Mouse (Mus musculus) T-cell, adult 2 months (primary cell): ENCODE data around the gene Rhot2.

ENCODE experiments used
- DNase-seq: peaks from one replicate; pipeline ENCODE4 v3.0.0; 2022; ENCODE audit warnings: low spot score

Rhot2 gene

GRCm38 (mm10) chr17:25841117-25841880 is 3.4 kb downstream of the Rhot2 start, which contains the start of gene Gm20683:
TSS of gene Gm20683 (minus strand) at chr17:25841763.
- no peak for DNase-seq

- no peak for DNase-seq
Observed at GRCm38 (mm10) chr17:25840519-25840918, 4.1 kb downstream of the Rhot2 start.

DNA sequence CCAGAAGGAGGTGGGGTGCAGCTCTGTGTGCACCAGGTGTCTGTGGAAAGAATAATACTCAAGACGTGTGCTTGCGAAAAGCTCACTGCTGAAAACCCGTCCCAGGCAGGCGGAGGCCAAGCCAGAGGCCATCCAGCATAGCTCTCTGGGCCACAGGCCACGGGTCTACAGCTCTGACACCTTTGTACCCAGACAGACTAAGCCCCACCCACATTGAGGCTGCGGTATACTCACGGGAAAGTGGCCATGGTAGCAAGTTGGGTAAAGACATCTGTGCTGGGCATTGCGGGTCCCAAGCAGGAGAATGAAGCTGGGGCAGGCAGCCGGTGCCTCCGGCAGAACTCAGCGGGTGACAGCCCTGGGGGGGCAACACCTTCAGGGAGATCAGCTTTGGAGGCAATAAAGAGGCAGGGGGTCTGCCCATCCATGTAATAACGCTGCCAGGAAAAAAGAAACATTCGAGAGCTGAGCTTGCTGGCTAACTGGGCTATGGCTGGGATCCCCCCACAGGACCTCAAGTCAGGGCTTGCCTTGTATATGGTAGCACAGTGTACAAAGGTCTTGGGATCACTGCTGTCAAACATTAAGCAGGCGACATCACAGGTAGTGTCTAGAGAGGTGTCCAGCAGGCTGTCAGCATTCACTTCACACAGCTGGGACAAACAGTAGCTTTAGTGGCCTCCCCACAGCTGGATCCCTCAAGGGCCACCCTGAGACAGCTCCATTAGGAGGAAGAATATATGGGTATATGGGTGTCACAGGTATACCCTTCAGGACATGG is 5.0 kb downstream of the Rhot2 start:
- DNase-seq: no peak

GRCm38 (mm10) chr17:25838904-25839303 is 5.7 kb downstream of the Rhot2 start:
- DNase-seq: no peak

DNA sequence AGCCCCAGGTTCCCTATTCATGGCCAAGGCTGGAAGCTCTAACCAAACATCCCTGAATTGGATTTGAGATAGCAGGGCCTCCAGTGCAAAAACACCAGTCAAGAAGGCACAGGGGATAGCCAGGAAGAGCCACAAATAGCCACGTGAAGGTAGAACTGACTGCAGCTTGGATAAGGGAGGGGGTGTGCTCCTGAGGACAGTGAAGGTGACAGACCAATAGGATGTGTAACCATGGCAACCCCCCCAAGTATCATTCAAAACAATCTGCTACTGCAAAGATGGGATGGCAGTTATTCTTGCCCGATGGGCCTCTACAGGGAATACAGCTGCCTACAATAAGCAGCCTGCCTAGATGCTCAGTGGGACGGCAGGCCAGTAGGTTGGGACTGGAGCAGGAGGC is 7.1 kb downstream of the Rhot2 start:
- DNase-seq: no peak

GRCm38 (mm10) chr17:25837076-25837410 is 7.6 kb downstream of the Rhot2 start, which contains the start of gene Rhbdl1:
TSS of gene Rhbdl1 (minus strand) at chr17:25837295.
- DNase-seq: peak; percentile 58

DNA sequence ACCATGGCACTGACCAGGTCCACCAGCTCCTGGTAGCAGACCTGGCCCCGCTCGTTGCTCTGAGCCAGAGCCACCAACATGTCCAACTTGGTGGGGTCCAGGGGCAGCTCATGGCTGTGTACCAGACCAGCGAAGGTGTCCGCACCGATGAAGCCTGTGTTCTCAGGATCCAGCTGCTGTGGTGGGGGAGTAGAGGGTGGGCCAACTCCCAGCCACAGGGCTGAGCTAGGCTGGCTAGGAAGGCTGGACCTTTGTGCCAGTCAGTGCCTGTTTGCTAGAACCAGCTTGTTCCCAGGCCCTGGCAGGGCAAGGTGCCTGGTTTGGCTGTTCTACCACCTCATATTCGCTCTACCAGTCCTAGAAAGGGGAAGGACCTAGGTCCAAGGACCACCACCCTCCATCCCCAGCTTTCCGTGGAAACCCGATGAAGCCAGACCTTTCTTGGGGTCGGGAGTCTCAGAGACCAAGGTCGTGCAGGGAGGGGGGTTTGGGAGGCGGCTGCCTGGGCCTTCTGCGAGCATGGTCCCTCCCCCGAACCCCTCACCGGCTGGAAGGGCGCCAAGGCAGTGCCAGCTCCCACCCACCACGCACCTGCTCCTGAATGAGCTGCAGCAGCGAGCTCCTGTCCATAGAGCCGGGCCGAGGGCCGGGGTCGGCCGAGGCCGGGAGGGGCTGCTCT is 8.1 kb downstream of the Rhot2 start:
- no peak for DNase-seq

DNA sequence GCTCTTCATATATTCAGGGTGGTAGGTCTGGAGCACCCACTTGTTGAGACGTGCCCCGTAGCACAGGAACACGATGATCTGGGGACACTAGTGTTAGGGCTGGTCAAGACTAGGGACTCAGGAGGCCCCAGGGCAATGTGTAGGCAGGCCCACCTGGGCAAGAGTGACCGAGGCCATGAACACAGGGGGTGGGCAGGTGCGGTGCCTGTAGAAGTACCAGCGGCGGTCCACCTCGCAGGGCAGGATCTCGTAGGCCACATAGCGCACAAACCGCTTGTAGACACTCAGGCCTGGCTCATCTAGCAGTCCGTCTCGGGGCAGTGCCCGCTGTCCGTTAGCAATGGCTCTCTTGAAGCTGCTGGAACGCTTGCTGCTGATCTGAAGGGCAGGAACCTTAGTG is 8.8 kb downstream of the Rhot2 start:
- no peak for DNase-seq

DNA sequence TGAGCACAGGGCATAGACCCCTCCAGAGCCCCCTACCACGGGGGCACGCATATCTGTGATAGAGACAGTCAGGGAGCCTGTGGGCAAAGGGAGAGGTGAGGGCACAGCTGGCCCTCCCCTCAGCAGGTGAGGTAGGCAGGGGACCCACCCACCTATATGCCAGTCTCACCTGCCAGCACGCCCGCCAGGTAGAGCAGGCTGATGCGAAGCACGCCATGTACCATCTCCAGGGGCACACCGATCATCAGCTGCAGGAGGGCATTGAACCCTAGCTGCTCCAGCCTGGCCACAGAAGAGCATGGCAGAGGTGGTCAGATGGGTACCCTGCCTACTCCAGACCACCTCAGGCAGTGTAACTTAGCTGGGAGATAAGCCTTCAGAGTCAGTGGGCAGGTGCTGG is 9.3 kb downstream of the Rhot2 start:
- DNase-seq: no peak

GRCm38 (mm10) chr17:25834595-25835222 is 9.9 kb downstream of the Rhot2 start:
- no peak for DNase-seq

DNA sequence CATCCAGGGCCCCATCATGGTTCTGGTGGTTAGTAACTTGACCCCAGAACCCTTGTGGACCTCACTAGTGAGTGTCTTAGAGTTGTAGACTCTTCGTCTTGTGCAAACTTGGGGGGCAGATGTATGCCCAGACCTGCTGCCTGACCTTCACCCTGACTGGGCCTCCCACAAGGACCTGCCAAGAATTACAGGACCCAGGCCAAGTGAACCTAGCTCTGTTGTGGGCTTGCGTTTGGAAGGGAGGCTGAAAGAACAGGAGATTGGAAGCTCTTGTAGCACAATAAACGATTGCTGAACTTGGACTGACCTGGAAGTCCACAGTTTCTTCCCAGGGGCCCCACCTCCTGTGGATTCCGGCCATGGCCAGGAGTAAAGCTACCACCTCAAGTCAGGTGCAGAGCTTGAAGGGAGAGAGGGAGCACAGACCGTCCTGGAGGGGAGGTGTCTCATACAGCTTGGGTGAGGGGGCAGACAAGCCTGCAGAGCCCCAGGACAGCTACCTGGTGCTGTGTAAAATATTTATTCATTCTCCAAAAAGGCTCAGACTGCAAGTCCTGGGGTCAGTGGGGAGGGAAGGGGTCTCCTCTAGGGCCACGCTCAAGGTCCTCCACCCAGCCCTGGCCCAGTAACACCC is 10.6 kb downstream of the Rhot2 start:
- DNase-seq: no peak

DNA sequence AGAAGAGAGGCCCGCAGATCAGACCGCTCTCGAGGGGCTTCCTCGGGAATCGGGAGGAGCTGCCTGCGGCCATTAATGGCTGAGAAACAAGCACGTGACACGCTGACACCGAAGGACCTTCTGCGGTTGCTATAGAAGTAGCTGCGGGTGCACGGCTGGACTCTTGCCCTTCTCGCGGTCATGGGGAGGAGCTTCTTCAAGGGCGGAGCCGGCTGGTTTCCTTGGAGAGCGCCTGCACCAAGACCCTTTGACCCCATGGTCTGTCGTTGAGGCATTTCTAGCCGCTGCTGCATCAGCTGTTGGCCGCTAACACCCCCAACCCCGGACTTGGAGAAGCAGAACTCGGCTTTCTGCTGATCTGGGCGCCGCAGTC is 11.4 kb downstream of the Rhot2 start, which contains the start of gene Stub1:
Gene Stub1 (minus strand): TSS at position 114 of the 373 bp plus-strand sequence.
- DNase-seq: no peak

DNA sequence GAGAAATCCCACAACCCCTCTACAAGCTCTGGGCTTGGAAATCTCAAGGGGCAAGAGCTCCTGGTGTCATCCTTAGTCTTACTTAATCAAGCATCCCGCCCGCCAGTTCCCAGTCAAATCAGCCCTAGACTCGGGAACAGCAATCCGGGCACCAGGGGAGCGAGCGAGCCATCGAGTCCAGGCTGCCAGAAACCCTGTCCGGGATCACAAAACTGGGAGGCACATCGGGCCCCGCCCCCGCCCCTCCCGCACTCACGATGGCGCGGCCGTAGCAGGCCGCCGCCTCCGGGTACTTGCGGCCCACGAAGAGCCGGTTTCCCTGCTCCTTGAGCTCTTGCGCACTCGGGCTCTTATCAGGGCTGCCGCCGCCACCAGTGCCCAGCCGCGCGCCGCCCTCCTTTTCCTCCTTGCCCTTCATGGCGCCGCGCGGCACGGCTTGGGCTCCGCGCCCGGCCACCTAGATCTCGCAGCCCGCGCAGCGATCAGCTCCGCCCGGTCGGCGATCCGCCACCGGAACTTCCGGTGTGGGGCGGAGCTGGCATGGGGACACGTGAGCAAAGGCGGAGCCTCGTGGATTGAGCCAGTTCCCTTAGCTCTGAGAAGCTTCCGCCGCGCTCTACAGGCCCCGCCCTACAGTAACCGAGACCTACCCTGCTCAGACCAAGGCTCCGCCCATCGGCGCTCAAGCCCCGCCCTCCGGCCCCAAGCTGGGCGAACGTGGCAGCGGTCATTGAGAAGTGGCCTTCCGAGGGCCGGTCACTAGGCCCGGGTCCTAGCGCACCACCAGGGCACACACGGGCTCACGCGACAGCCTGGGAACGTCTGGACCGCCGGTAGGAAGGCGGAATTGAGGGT is 12.0 kb downstream of the Rhot2 start:
- peak; percentile 97 for DNase-seq

DNA sequence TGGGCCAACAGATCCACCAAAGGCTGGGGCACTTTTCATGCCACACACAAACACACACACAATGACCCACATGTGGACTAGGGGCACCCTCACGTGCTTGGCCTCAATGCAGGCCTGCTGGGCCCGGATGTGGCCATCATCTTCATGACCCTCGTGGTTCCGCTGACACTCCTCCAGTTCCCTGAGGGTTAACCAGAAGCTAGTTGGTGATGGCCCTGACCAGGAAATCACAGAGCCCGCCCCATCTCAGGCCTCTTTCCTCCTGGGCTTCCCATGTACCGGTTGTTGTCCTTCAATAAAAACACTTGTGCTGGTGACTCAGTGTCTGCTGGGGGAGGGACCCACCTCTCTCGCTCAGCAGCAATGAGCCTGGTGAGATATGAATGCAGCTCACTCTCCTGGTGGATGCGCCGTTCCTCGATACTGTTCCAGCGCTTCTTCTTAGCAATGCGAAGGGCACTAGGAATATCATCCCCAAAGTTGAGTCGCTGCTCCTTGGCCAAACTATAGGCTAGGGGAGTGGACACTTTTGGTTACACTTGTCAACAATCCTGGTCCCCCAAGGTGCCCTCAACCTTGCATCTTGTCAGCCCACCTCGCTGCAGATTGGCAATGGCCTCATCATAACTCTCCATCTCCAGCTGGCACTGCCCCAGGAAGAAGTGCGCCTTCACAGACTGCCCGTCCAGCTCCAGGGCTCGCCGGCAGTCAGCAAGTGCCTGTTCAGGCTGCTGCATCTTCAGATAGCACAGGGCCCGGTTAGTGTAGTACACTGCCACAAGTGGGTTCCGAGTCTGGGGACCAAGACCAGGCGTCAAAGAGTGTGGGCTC is 13.0 kb downstream of the Rhot2 start:
- DNase-seq: no peak

DNA sequence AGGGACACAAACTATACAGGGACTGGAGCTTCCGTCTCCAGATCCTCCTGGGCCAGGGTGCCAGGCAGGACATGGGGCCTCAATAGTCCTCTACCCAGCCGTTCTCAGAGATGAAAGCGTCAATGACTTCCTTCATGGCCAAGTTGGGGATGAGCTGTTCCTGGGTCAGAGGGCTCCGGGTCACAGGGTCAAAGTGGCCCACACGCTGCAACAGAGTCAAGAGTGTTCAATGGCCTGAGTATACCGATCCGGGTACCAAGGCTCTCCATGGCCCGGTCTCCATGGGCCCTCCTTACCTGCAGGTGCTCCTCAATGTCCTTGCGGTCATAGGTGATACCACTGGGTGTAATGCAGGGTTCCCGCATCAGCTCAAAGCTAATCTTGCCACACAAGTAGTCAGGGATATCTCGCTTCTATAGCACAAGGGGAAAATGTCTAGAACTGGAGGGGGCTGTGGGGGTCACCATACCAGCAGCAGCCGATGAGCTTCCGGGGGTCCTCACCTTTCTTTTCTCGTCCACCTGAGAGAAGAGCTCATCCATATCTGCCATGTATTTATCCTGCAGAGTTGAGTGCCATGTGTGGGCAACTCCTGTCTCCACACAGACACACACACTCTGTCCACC is 13.7 kb downstream of the Rhot2 start:
- DNase-seq: no peak

- no peak for DNase-seq
Observed at GRCm38 (mm10) chr17:25830200-25830753, 14.4 kb downstream of the Rhot2 start.

- no peak for DNase-seq
Observed at GRCm38 (mm10) chr17:25829558-25830017, 15.1 kb downstream of the Rhot2 start.

DNA sequence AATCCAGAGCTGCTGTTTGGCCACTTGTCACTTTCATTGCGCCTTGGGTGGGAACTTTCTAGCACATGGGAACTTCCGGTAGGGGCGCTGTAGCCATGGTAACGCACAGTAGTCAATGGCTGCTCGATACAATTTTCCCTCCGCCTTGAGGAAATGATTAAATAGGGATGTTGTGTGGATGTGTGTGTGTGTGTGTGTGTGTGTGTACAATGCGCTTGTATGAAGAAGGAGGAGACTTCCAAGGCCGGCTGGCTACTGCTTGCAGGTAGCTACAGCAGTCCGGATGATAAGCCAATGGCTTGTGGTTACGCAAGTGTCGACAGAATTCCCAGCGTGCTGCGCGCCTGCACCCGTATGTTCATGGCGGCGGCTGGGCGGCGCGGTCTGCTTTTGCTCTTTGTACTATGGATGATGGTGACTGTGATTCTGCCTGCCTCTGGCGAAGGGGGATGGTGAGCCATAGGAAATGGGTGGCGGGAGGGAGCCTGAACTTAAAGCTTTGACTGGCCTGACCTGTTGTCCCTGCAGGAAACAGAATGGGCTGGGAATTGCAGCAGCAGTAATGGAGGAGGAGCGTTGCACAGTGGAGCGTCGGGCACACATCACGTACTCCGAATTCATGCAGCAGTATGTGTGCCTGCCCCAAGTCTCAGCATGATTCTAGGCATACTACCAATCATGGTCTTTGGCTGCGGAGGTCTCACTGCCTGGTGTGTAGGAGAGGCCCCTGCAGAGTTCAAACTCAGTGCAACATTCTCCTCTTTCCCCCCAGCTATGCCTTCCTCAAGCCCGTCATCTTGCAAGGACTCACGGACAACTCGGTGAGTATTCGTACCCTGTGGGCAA is 15.7 kb downstream of the Rhot2 start, which contains the start of gene Jmjd8:
Gene Jmjd8 (plus strand): TSS at position 156 of the 846 bp plus-strand sequence.
- DNase-seq: peak; percentile 73
